Mouse (Mus musculus) embryonic facial prominence, embryonic 15.5 days (tissue): ENCODE results near the gene Necap1. TPM values are rescaled to one million over a fixed set of nuclear protein-coding genes. Genes with fewer than 3 reads are reported as not detected.

Experiments used
- ATAC-seq: fragments of 200-750 bp; cut with Nextera tagmentation; 2 replicates; pipeline ENCODE4 v1.8.0; 2017; ENCODE audit warnings: low read depth, moderate TSS enrichment; ENCODE audit not compliant: insufficient number of reproducible peaks, low FRiP score, low TSS enrichment
- H3K27ac ChIP-seq: fragments of 300-500 bp; sonication (generic); replicated peaks from 2 replicates; pipeline ENCODE4 v1.5.1; 2015; ENCODE audit warnings: mild to moderate bottlenecking, inconsistent platforms
- H3K27me3 ChIP-seq: fragments of 300-500 bp; sonication (generic); 2 replicates; pipeline ENCODE4 v1.6.1; 2015; ENCODE audit warnings: inconsistent platforms
- H3K36me3 ChIP-seq: fragments of 300-500 bp; sonication (generic); 2 replicates; pipeline ENCODE4 v1.6.1; 2015; ENCODE audit warnings: mild to moderate bottlenecking, inconsistent platforms
- H3K4me1 ChIP-seq: fragments of 300-500 bp; sonication (generic); 2 replicates; pipeline ENCODE4 v1.6.1; 2015; ENCODE audit warnings: inconsistent platforms
- H3K4me2 ChIP-seq: fragments of 300-500 bp; sonication (generic); replicated peaks from 2 replicates; pipeline ENCODE4 v1.6.1; 2015; ENCODE audit warnings: mild to moderate bottlenecking, inconsistent platforms
- H3K4me3 ChIP-seq: fragments of 300-500 bp; sonication (generic); replicated peaks from 2 replicates; pipeline ENCODE4 v1.5.1; 2015; ENCODE audit warnings: mild to moderate bottlenecking, inconsistent platforms
- H3K9ac ChIP-seq: fragments of 300-500 bp; sonication (generic); 2 replicates; pipeline ENCODE4 v1.6.1; 2015; ENCODE audit warnings: inconsistent platforms
- H3K9me3 ChIP-seq: fragments of 300-500 bp; sonication (generic); replicated peaks from 2 replicates; pipeline ENCODE4 v1.6.1; 2016; ENCODE audit warnings: inconsistent platforms
- WGBS: fragments of 180-500 bp; shearing (Covaris S2); methylation state at CpG from one replicate; pipeline ENCODE4 v1.1.7; 2015; 5-methylcytosine and 5-hydroxymethylcytosine counted together
- polyA plus RNA-seq: library from polyadenylated mRNA; unstranded; fragments of >200 nt; fragmentation: Nextera tagmentation; extraction: Ambion mirVana; gene quantifications from 2 replicates; pipeline ENCODE4 v1.2.1, GENCODE M21; 2015

Gene Necap1
- polyA plus RNA-seq, 1 experiment from 2014 or later: 54.5 TPM

- Histone ChIP-seq H3K9ac (no peak within 1 kb of the TSS), H3K4me3 (no peak within 1 kb of the TSS), H3K27ac (no peak within 1 kb of the TSS), H3K27me3 (no peaks in the 10 kb centered on the region), H3K9me3 (no peaks in the 10 kb centered on the region), H3K4me1 (no peaks in the 10 kb centered on the region), H3K36me3 (no peaks in the 10 kb centered on the region), H3K4me2 (no peak within 1 kb of the TSS)
- no peak for ATAC-seq
- WGBS: 75% methylated on average over 7 of the region's 7 CpGs
Observed at GRCm38 (mm10) chr6:122855955-122856354, 18.3 kb upstream of the Necap1 start, which contains the start of gene C3ar1. C3ar1 (minus strand) TSS chr6:122856161.

DNA sequence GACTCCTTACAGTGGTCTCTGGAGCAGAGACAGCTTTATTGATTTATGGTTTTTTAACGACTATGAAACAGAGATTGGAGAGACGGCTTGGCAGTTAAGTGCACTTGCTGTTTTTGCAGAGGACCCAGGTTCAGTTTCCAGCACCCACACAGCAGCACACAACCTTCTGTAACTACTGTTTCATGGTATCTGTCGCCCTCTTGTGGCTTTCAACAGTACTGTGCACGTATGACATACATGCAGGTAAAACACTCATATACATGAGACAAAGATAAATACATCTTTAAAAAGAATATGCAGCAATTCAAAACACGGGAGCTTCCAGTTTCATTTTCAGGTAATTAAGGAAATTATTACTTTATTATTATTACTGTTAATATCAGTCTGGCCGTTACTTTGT lies 11.8 kb upstream of the Necap1 start:
- H3K27ac ChIP-seq: no peak overlapping the region
- no peak overlapping the region for H3K4me3 ChIP-seq
- WGBS: 83% methylated on average over 6 of the region's 6 CpGs
- H3K4me1 ChIP-seq: no peaks in the 10 kb centered on the region
- no peak overlapping the region for H3K4me2 ChIP-seq
- H3K9ac ChIP-seq: no peak overlapping the region
- no peaks in the 10 kb centered on the region for H3K36me3 ChIP-seq
- no peak for ATAC-seq
- H3K9me3 ChIP-seq: peaks cover 6% of the 10 kb centered on the region; the same call in 1 of the 2 replicates
- H3K27me3 ChIP-seq: no peaks in the 10 kb centered on the region

DNA sequence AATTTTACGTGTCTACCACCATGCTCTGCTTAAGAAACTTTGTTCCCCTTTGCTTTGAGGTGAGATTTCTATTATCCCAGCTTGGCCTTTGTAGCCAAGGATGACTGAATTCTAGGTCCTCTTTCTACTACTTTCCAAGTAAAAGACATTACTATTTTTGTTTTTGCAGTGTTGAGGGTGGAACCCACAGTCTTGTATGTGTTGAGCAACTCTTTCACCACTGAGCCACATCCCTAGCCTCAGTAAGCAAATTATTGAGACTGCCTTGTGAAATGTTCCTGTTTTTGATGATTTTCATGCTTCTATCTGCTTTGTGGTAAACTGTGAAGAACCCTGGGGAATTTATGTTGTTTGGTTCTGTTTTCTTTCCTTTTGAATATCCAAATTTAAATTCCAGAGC lies 11.4 kb upstream of the Necap1 start:
- no peak overlapping the region for H3K4me3 ChIP-seq
- no peak overlapping the region for H3K4me2 ChIP-seq
- no peak overlapping the region for H3K9ac ChIP-seq
- no peaks in the 10 kb centered on the region for H3K4me1 ChIP-seq
- H3K27me3 ChIP-seq: no peaks in the 10 kb centered on the region
- no peak for ATAC-seq
- peaks cover 6% of the 10 kb centered on the region; the same call in 1 of the 2 replicates for H3K9me3 ChIP-seq
- H3K36me3 ChIP-seq: no peaks in the 10 kb centered on the region
- WGBS: 97% methylated on average over 1 of the region's 1 CpGs
- H3K27ac ChIP-seq: no peak overlapping the region

GRCm38 (mm10) chr6:122867914-122868313 lies 6.4 kb upstream of the Necap1 start:
- Histone ChIP-seq H3K27ac (no peak overlapping the region), H3K4me2 (no peak overlapping the region), H3K27me3 (no peaks in the 10 kb centered on the region), H3K9me3 (no peaks in the 10 kb centered on the region), H3K4me3 (no peak overlapping the region), H3K4me1 (no peaks in the 10 kb centered on the region), H3K36me3 (no peaks in the 10 kb centered on the region), H3K9ac (no peak overlapping the region)
- 68% methylated on average over 4 of the region's 4 CpGs for WGBS
- ATAC-seq: no peak

GRCm38 (mm10) chr6:122869846-122870245 lies 4.4 kb upstream of the Necap1 start:
- WGBS: 61% methylated on average over 11 of the region's 11 CpGs
- Histone ChIP-seq H3K4me3 (no peak overlapping the region), H3K9me3 (no peaks in the 10 kb centered on the region), H3K4me2 (no peak overlapping the region), H3K27me3 (no peaks in the 10 kb centered on the region), H3K4me1 (no peaks in the 10 kb centered on the region), H3K36me3 (no peaks in the 10 kb centered on the region), H3K9ac (no peak overlapping the region), H3K27ac (no peak overlapping the region)
- ATAC-seq: no peak

DNA sequence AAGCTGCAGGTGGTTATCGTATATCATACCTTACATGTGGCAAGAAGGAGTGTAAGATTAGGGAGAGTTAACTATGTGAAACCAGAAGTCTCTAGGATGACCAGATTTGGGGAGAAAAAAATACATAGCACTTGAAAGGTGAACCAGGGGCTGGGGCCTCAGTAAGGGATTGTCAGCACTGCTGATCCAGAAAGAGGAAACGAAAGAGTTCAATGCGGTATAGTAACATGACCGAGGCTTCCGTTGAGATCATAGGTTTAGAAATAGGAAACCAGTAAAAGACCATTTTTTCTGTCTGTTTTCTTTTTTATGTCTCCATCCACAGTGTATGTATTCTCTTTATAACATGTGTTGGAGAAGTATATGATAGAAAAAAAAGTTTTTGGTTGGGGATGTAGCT lies 1.5 kb upstream of the Necap1 start:
- no peaks in the 10 kb centered on the region for H3K27me3 ChIP-seq
- no peak overlapping the region for H3K4me3 ChIP-seq
- 90% methylated on average over 5 of the region's 5 CpGs for WGBS
- H3K9me3 ChIP-seq: no peaks in the 10 kb centered on the region
- H3K36me3 ChIP-seq: 0 out of 2 replicates have a peak, but pooled peaks cover 6% of the 10 kb centered on the region
- no peak overlapping the region for H3K9ac ChIP-seq
- no peak for ATAC-seq
- no peak overlapping the region for H3K27ac ChIP-seq
- no peak overlapping the region for H3K4me2 ChIP-seq
- H3K4me1 ChIP-seq: peaks cover 13% of the 10 kb centered on the region

DNA sequence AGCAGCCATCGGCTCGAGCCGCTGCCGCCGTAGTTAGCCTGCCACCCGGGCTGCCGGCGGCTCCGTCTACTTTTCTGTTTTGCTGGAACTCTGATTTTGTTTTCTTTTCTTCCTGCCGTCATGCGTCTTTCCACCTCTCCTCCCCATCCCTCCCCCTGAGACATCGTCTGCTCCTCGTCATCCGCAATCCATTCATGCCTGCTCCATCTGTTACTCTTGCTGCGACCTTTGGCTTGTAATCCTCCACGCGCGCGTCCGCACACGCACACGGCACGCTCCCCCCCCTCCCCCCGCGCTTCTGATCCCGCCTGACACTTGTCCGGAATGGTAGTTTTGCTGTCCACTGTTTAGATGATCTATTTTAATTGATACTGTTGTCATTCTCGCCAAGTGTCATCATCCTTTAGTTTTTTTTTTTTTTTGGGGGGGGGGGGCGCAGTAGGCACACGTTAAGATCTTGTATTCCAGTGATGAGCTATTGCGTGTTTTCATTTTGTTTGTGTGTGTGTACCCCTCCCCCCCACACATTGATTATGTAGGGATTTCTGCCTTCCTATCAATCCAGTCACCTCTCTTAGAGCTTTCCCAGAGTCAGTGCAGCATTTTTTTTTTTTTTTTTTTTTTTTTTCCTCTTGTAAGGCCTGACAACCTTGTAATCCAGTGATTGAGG lies 581 bp downstream of the Necap1 start:
- Histone ChIP-seq H3K36me3 (peaks cover 12% of the 10 kb centered on the region; the same call in 1 of the 2 replicates), H3K9me3 (no peaks in the 10 kb centered on the region), H3K9ac (peak overlapping the region; percentile 89), H3K4me2 (peak overlapping the region; percentile 50), H3K27me3 (no peaks in the 10 kb centered on the region), H3K4me1 (peaks cover 13% of the 10 kb centered on the region), H3K4me3 (peak overlapping the region; percentile 91), H3K27ac (peak overlapping the region; percentile 91)
- WGBS: under 1% methylated on average over 31 of the region's 31 CpGs
- ATAC-seq: peak; percentile 62; the same call in 1 of the 2 replicates

DNA sequence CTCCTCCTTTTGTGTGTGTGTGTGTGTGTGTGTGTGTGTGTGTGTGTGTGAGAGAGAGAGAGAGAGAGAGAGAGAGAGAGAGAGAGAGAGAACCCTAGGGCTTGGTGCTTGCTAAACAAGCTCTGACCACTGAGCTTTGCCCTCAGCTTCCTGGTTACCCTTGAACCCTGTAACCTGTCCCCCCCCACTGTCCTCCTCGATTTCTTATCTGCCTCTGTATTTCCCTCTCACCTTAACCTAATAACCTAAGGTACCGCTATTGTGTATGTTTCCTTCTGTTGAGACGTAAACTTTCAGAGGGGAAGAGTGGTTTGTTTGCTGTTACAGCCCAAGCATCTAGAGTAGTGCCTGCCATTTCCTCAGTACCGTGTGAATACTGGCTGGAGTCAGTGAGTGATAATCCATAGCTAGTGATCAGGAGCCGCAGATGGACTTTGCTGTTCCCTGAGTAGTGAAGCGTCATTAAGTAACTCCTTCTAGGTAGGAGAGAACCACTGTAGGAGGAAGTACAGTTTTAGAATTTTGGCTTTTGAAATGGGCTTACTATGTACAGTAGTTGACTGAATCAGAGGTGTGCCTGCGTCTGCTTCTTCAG lies 5.0 kb downstream of the Necap1 start:
- no peak overlapping the region for H3K4me3 ChIP-seq
- H3K36me3 ChIP-seq: peaks cover 53% of the 10 kb centered on the region
- no peak overlapping the region for H3K4me2 ChIP-seq
- H3K4me1 ChIP-seq: peaks cover 13% of the 10 kb centered on the region
- ATAC-seq: no peak
- no peaks in the 10 kb centered on the region for H3K9me3 ChIP-seq
- H3K9ac ChIP-seq: no peak overlapping the region
- WGBS: 88% methylated on average over 7 of the region's 7 CpGs
- no peak overlapping the region for H3K27ac ChIP-seq
- H3K27me3 ChIP-seq: no peaks in the 10 kb centered on the region

DNA sequence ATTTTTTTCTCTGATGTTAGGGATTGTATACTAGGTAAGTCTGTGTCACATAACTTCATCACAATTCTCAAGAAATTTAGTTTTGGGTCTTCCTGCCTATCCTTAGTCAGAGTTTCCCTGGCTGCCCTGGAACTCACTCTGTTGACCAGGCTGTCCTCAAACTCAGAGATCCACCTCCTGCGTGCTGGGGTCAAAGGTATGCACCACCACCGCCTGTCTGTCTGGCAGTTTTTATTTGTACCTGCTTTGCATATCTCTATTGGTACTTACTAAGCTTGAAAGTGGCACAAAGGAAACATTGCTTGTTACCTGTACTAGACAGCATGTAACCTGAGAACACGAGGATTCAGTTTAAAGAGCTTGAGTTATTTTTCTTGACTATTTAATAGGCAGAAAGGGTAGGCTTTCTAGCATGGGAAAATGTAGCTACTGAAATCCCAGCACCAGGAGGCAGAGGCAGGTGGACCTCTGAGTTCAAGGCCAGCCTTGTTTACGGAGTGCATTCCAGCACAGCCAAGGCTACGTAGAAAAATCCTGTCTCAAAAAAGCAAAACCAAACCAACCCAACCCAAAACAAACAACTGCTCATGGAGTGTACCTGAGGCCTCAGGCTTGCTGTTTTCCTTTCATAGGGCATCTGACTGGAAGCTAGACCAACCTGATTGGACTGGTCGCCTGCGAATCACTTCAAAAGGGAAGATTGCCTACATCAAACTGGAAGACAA lies 5.7 kb downstream of the Necap1 start:
- no peak for ATAC-seq

GRCm38 (mm10) chr6:122881287-122881686 lies 7.0 kb downstream of the Necap1 start:
- ATAC-seq: no peak
- H3K36me3 ChIP-seq: peaks cover 68% of the 10 kb centered on the region
- 0 out of 2 replicates have a peak, but pooled peaks cover 1% of the 10 kb centered on the region for H3K4me1 ChIP-seq

More for the DNA sequence above, 5.7 kb downstream of the Necap1 start:
- Histone ChIP-seq H3K27me3 (no peaks in the 10 kb centered on the region), H3K4me2 (no peak overlapping the region), H3K9ac (no peak overlapping the region), H3K4me3 (no peak overlapping the region), H3K27ac (no peak overlapping the region), H3K9me3 (no peaks in the 10 kb centered on the region), H3K4me1 (peaks cover 13% of the 10 kb centered on the region), H3K36me3 (peaks cover 60% of the 10 kb centered on the region)
- WGBS: 87% methylated on average over 7 of the region's 7 CpGs

DNA sequence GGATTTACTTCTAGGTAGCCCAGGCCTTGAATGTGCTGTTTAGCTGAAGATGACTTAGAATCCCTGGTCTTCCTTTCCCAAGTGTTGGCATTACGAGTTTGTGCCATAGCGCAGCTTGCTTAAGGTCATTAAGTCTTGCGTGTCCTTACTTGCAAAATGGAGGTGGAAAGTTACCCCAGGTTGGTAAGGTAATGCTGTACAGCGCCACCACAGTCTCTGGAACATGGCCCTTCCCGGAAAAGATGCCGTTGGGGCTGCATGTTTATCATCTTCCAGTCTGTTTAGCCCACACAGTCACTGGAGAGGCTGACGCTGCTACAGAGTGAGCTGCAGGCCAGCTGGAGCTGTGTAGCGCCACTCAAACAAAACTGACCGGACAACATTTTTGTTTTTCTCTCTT lies 9.3 kb downstream of the Necap1 start:
- Histone ChIP-seq H3K9ac (no peak overlapping the region), H3K4me3 (no peak overlapping the region), H3K4me2 (no peak overlapping the region), H3K36me3 (peaks cover 86% of the 10 kb centered on the region), H3K27ac (no peak overlapping the region), H3K9me3 (no peaks in the 10 kb centered on the region), H3K4me1 (no peaks in the 10 kb centered on the region), H3K27me3 (no peaks in the 10 kb centered on the region)
- 85% methylated on average over 9 of the region's 9 CpGs for WGBS
- ATAC-seq: no peak

More at GRCm38 (mm10) chr6:122881287-122881686, 7.0 kb downstream of the Necap1 start:
- Histone ChIP-seq H3K27ac (no peak overlapping the region), H3K9me3 (no peaks in the 10 kb centered on the region), H3K9ac (no peak overlapping the region), H3K27me3 (no peaks in the 10 kb centered on the region), H3K4me3 (no peak overlapping the region), H3K4me2 (no peak overlapping the region)
- WGBS: 92% methylated on average over 12 of the region's 12 CpGs
